Mouse (Mus musculus) left cerebral cortex, adult 6 months (tissue): ENCODE results near the gene Ano3. TPM values are rescaled to one million over a fixed set of nuclear protein-coding genes. Genes with fewer than 3 reads are reported as not detected.

Experiments
- long read RNA-seq, 2 experiments: library from polyadenylated mRNA; unstranded; transcript quantifications; one replicate each; pipeline ENCODE4 v2.0.0; 2019 to 2020
- polyA plus RNA-seq: library from polyadenylated mRNA; unstranded; fragments of <200 nt; fragmentation: Nextera tagmentation; gene quantifications from 2 replicates; pipeline ENCODE4 v1.2.3, GENCODE M21; 2021

Ano3 gene
- 18.9 and 22.5 TPM in 2 replicates for polyA plus RNA-seq
- long read RNA-seq, experiment 1, full-length matches to known transcripts = 22 of 156 reads
- long read RNA-seq, experiment 1, partial matches to known transcripts = 69 of 156 reads
- long read RNA-seq, experiment 1, other reads (novel, unspliced or antisense) = 65 of 156 reads
- long read RNA-seq, experiment 2, full-length matches to known transcripts = 6 of 73 reads
- long read RNA-seq, experiment 2, partial matches to known transcripts = 25 of 73 reads
- long read RNA-seq, experiment 2, other reads (novel, unspliced or antisense) = 42 of 73 reads

DNA sequence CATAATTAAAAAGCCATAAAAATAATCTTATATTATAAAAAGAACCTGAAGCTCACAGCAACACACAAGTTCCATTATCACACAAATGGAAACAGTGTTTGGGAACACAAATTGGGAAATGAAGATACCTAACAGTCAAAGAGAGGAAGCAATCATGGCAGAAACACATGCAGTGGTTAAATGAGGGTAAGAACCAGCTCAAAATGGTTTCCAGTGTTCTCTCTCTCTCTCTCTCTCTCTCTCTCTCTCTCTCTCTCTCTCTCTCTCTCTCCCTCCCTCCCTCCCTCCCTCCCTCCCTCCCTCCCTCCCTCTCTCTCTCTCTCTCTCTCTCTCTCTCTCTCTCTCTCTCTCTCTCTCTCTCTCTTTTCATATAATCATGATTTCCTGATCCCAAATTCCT, at the start of gene Ano3:
Gene Ano3 (minus strand): TSS at position 101 of the 400 bp plus-strand sequence.

DNA sequence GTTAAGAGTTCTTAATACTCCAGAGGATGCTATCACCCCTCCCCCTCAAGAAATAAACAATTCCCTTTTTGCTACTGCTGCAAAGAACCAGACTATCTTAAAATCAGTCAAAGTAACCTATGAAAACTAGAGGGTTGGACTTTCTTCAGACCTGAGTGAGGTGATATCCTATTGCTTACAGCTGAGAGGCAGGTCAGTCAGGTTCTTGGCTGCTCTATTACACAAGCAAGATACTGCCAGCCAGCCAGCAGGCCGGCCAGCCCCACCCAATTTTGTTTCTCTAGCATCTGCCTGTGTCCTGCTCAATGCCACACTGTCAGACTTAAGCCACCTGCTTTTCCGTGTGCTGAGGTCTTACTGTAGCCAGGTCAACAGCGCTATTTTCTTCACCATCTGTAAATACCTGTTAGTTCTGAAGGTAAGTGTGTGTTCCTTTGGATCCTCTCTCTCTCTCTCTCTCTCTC, 229.4 kb downstream of the Ano3 start, which contains the start of gene Muc15:
Gene Muc15 (plus strand): TSS at position 51 of the 464 bp plus-strand sequence.

Other genes with a start within 250 kb of the Ano3 start
- gene Muc15, start 229.6 kb downstream of the Ano3 start, polyA plus RNA-seq = 0.08 and 0.20 TPM in 2 replicates
- gene Gm13941, start 155.1 kb upstream of the Ano3 start, polyA plus RNA-seq = not detected in 2 replicates
- gene Gm15130, start 202.0 kb upstream of the Ano3 start, polyA plus RNA-seq = not detected in 2 replicates